Mouse (Mus musculus) heart, postnatal 0 days (tissue): ENCODE measurements at regions not wholly inside any gene's neighbourhood (a gene's known extent, or its start where the extent isn't known, plus 50 kb on each side); places are given as distances from the start of the nearest gene placed in this dataset.

Source experiments
- CTCF ChIP-seq: IDR thresholded peaks from 2 replicates; pipeline ENCODE4 v1.5.1; 2016; ENCODE audit warnings: antibody characterized with exemption, control low read depth, low read depth
- EP300 ChIP-seq: IDR thresholded peaks from 2 replicates; pipeline ENCODE4 v1.6.1; 2016; ENCODE audit warnings: antibody characterized with exemption, low read depth

DNA sequence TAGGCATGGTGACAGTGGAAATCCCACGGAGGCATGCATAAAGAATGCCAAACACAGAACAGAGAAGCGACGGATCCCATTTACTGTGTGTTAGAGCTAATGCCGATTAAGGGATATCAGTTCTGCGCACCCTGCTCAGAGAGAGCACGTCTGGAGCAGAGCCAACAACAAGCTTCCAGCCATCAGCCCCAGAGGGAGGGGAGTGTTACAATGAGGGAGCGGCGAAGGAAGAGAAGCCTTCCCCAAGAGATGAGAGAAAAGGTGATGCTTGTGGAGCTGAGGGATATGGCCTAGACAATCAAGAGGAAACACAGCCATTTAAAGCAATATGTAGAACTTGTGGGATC, 2113.2 kb upstream of the 5930422O12Rik start:
- no peak for TF ChIP-seq CTCF
- no peak for TF ChIP-seq EP300
